Mouse (Mus musculus): Measurements from ENCODE around the gene Nup210l.
"Not testable (repeated sequence)": the region's sequence is repeated elsewhere in the genome, so short reads cannot be mapped to it uniquely, and the experiment has no call there.

Gene Nup210l

DNA sequence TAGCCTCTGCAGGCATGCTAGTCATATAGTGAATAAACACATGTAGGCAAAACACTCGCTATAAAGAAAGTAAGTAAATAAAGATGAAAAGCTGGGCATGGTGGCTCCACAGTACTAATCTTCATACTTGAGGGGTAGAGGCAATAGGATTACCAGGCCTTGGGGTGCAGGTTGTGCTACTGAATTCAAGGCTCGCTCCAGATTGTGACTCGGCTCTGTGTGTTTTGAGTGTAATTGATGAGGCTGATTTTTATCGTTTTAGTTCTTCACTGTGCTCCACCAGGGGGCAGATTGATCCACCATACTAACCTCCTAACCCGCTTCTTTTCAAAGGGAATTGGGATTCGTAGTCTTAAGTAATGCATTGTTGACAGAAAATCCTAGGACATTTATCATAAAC, 116.2 kb downstream of the Nup210l start:
- no peak for DNase-seq (ENCODE audit: extremely low read depth, low read depth, low spot score)

- no peak for DNase-seq (ENCODE audit: extremely low read depth, low read depth, low spot score)
These were observed 116.6 kb downstream of the Nup210l start for GRCm38 (mm10) chr3:90220531-90220951.

GRCm38 (mm10) chr3:90221123-90221522, 117.2 kb downstream of the Nup210l start:
- no peak for DNase-seq (ENCODE audit: extremely low read depth, low read depth, low spot score)

- DNase-seq (ENCODE audit: extremely low read depth, low read depth, low spot score): no peak
These were observed 118.5 kb downstream of the Nup210l start for GRCm38 (mm10) chr3:90222455-90222854.

- DNase-seq (ENCODE audit: extremely low read depth, low read depth, low spot score): no peak
These were observed 119.0 kb downstream of the Nup210l start for GRCm38 (mm10) chr3:90222941-90223340.

DNA sequence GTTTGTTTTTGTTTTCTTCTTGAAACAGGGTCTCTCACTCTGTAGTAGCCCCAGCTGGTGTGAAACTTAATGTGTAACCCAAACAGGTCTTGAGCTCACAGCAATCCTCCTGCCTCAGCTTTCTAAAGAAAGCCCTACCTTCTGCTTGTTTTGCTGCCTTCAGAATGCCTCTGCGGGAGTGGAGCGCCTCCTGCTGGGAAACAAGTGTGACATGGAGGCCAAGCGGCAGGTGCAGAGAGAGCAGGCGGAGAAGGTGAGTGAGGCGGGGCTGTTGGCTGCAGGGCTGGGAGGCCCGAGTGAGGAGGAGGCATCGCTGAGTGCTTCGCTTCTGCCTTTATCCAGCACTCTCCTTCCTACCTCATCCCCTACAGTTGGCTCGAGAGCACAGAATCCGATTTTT, 120.4 kb downstream of the Nup210l start:
- no peak for DNase-seq (ENCODE audit: extremely low read depth, low read depth, low spot score)

GRCm38 (mm10) chr3:90231075-90231474, 127.1 kb downstream of the Nup210l start:
- no peak for DNase-seq (ENCODE audit: extremely low read depth, low read depth, low spot score)

GRCm38 (mm10) chr3:90231507-90232333, 127.8 kb downstream of the Nup210l start, which contains the start of gene Jtb:
Gene Jtb (plus strand): TSS chr3:90231597.
- peak; percentile 52 for DNase-seq (ENCODE audit: extremely low read depth, low read depth, low spot score)

DNA sequence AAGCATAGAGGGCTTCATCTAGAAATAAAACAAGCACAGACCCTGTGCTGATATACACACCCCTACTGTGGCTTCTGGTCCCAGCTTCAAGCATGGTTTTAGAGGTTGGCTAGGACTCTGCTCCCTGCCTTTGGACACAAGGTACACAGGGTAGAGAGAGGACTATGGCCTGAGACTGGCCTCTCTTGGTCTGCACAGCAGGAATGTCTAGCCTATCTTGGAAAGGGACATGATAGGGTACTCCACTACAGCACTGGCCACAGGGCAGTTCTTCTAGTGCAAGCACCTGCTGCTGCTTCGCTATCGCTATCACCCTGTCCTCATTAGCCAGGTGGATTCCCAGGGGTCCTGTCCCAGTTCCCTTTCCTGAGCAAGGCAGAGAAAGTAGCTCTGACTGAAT, 137.3 kb downstream of the Nup210l start:
- no peak for DNase-seq (ENCODE audit: extremely low read depth, low read depth, low spot score)

GRCm38 (mm10) chr3:90241669-90242358, 137.9 kb downstream of the Nup210l start:
- DNase-seq (ENCODE audit: extremely low read depth, low read depth, low spot score): no peak

- no peak for DNase-seq (ENCODE audit: extremely low read depth, low read depth, low spot score)
These were observed 139.2 kb downstream of the Nup210l start, which contains the start of gene Creb3l4 for GRCm38 (mm10) chr3:90242984-90243775. Gene Creb3l4 (minus strand): TSS chr3:90243512.

DNA sequence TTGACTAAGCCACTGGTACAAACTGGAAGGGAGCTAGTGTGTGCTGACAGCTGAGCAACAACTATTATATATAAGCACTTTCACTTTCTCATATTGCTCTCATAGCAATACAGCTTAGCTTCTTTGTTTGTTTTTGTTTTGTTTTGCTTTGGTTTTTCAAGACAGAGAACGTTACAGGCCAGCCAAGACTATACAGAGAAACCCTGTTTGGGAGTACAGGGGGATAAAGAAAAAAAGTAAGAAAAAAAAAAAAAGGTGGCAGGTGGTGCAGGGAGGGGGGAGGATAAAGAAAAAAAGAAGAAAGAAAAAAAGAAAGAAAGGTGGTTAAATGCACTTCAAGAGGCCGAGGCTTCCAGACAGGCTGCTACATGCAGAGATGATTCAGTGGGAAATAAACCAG, 141.5 kb downstream of the Nup210l start:
- no peak for DNase-seq (ENCODE audit: extremely low read depth, low read depth, low spot score)

DNA sequence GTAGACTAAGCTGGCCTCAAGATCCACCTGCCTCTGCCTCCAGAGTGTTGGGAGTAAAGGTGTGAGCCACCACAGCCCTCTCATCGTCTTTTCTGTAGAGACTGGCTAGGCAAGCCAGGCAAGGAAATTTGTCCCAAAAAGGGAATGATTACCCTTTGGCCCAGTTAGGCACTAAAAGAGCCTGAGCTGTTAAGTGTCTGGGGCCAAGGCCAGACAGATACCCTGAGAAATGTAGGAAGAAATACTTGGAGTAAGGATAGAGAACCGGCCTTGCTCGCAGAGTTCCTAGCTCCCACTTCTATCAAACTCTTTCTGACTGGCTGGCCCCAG, 143.7 kb downstream of the Nup210l start:
- DNase-seq (ENCODE audit: extremely low read depth, low read depth, low spot score): peak; percentile 50

- no peak for DNase-seq (ENCODE audit: extremely low read depth, low read depth, low spot score)
These were observed 144.2 kb downstream of the Nup210l start, which contains the start of gene Slc39a1 for GRCm38 (mm10) chr3:90247960-90248745. Gene Slc39a1 (plus strand): TSS chr3:90248172.

DNA sequence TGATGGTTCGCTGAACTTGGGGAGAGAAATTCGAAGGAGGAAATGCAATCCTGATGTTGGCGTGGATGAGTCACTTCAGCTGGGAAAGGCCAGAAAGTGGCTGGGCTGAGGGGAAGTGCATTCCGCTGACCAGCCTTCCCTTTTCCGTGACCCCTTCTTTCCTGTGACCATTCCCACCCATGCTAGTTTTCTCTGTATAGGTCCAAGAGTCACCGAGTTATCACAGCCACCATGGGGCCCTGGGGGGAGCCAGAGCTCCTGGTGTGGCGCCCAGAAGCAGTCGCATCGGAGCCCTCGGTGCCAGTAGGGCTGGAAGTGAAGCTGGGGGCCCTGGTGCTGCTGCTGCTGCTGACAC, 144.8 kb downstream of the Nup210l start:
- no peak for DNase-seq (ENCODE audit: extremely low read depth, low read depth, low spot score)

GRCm38 (mm10) chr3:90250791-90251190, 146.9 kb downstream of the Nup210l start:
- DNase-seq (ENCODE audit: extremely low read depth, low read depth, low spot score): peak; percentile 57

- not testable (repeated sequence) for DNase-seq (ENCODE audit: extremely low read depth, low read depth, low spot score)
These were observed 147.8 kb downstream of the Nup210l start for GRCm38 (mm10) chr3:90251731-90252226.

- DNase-seq (ENCODE audit: extremely low read depth, low read depth, low spot score): not testable (repeated sequence)
These were observed 148.7 kb downstream of the Nup210l start for GRCm38 (mm10) chr3:90252659-90253058.

GRCm38 (mm10) chr3:90253174-90253573, 149.2 kb downstream of the Nup210l start:
- DNase-seq (ENCODE audit: extremely low read depth, low read depth, low spot score): not testable (repeated sequence)

- DNase-seq (ENCODE audit: extremely low read depth, low read depth, low spot score): peak; percentile 83
These were observed 149.9 kb downstream of the Nup210l start, which contains the start of gene Crtc2 for GRCm38 (mm10) chr3:90253653-90254418. Gene Crtc2 (plus strand): TSS chr3:90254163.

Data from fat pad, adult 2 months (tissue).